Mouse (Mus musculus) right cerebral cortex, adult 2 months (tissue): ENCODE results near the gene Islr.
A peak's percentile ranks its signal among the peaks of the same experiment; 100 is the strongest.

Source experiments
- DNase-seq, 2 experiments: peaks; one replicate each; pipeline ENCODE4 v3.0.0; 2021 to 2022; ENCODE audit warnings: low spot score in 2 of 2

Gene Islr

DNA sequence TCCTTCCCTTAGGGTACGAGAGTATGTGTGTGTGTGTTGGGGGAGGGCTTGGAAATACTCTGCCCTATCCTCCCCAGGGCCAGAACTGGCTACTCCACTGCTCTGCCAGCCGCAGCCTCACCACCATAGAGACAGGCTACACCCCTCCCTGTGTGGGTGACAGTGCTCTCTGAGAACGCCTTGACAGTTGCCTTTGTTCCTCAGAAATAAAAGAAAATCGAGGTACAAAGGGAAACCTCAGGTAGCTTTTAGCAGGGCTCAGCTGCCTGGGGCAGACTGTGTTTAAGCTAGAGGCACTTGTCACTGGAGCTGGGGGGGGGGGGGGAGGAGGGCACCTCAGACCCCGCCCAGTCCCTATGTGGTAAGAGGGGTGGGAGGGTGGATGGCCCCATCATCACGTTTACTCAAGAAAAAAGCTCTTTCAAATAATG, 91.8 kb downstream of the Islr start:
- DNase-seq, result no peak

DNA sequence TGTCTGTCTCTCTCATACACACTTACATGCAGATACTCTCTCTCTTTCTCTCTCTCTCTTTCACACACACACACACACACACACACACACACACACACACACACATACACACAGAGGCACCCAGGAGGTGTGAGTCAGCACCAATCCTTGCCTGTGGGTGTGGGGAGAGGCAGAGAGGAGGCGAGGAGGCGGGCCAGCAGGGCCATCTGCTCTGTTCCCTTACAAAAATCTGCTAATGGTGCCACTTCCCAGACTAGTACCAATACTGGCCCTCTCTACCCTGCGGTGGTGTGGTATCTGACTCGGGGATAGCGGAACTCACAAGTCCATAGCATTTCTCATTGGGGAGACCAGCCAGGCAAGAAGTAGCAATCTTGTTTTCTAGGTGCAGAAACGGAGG, 92.7 kb downstream of the Islr start:
- peak; percentile 84 for DNase-seq

DNA sequence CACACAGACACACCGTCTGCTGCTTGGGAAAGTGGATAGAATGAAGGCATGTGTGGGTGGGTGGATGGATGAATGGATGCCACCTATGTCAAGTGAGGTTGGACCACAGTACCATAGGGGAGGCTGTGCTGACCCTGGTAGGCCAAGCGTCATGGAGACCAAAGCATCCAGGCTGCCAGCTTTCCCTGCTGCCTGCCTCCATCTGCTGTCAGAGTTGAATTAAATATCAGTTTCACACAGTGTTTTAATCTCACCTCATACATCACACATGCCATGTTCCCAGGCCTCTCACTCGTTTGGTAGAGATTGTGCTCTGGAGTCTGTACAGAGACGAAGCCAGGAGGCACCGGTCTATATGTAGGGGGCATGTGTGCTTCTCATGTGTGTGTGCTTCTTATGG, 93.3 kb downstream of the Islr start:
- DNase-seq, result no peak

DNA sequence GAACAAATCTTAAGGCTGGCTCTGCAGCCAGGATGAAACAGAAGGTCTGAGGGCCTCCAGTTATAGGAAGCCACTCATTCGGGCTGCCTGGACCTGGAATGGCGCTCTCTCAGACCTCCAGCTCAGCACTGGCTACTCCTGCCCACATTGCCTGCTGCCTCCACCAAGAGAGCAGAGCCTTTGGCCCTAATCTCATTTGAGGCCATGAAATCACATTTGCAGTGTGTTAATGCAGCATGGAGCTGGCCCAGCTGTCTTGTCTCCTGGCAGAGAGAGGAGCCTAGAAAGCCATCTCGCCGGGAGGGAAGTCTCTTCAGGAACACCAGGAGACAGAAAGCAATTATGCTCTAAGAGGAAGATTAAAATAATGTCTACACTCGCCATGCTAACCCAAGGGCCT, 96.6 kb downstream of the Islr start:
- no peak for DNase-seq
